ENCODE assay signal across 9 mouse cellular contexts in the genomic region with DNA sequence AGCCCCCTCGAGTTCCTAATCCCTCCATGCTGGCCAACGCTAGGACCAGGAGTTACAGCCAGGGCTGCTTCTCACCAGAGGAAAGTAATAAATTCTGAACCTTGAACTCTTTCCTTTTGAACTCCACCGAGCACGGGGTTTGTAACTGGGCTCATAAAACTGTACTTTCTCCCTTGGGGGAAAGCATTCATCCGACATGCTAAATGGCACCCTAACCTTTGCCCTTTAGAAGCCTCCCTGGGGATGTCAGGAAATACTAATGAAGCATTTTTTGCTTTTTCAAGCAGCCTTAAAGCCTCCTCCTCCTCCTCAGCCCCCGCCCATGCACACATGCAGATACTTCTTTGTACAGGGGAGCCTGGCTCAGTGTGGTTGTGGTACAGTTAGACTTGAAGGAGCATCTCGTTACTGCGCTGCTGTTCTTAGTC.
DNase-seq lines count a peak whose midpoint lies in the region; ATAC-seq and TF ChIP-seq lines count a peak whose summit lies in the region.
"Had no signal": no experiment of that assay in that cellular context is flagged by ENCODE, and none has a peak within 500 bp of the region (broad histone marks: within the 10 kb centered on the region; RNA-seq: fewer than 3 reads in every experiment).

No protein-coding gene starts in this region.

- no peaks in the 10 kb centered on the region for H3K27me3 ChIP-seq in lung, embryonic 14.5 days (ENCODE audit: insufficient read depth, low read length)
- no peaks in the 10 kb centered on the region for H3K27me3 ChIP-seq in stomach, postnatal 0 days (ENCODE audit: control insufficient read depth, insufficient read depth, low read length)
- H3K27me3 ChIP-seq: hindbrain, embryonic 15.5 days had no signal

- TF ChIP-seq POLR2A in embryonic fibroblast, embryonic 13.5 days (IDR thresholded peaks at IDR 0.05; ENCODE audit: low read depth, low read length) = peak; percentile 52; the same call in 1 of the 2 replicates

- H3K4me3 ChIP-seq in lung, embryonic 14.5 days (ENCODE audit: low read depth, low read length) = no peak overlapping the region
- H3K4me3 ChIP-seq in embryonic fibroblast, embryonic 13.5 days (ENCODE audit: insufficient read depth, low read length) = no peak overlapping the region
- no peak overlapping the region for H3K4me3 ChIP-seq in stomach, postnatal 0 days (ENCODE audit: low read depth, low read length)
- H3K4me3 ChIP-seq: hindbrain, embryonic 15.5 days had no signal

- H3K36me3 ChIP-seq in lung, embryonic 14.5 days (ENCODE audit: insufficient read depth) = no peaks in the 10 kb centered on the region
- no peaks in the 10 kb centered on the region for H3K36me3 ChIP-seq in stomach, postnatal 0 days (ENCODE audit: control insufficient read depth, insufficient read depth, low read length)

- no peak for TF ChIP-seq CTCF in lung, embryonic 14.5 days (IDR thresholded peaks at IDR 0.05; ENCODE audit: low read depth)
- no peak for TF ChIP-seq CTCF in embryonic fibroblast, embryonic 13.5 days (IDR thresholded peaks at IDR 0.05; ENCODE audit: borderline replicate concordance, insufficient read depth, low read length)
- TF ChIP-seq CTCF in stomach, postnatal 0 days (IDR thresholded peaks at IDR 0.05; ENCODE audit: low read depth) = no peak

- H3K4me1 ChIP-seq in lung, embryonic 14.5 days (ENCODE audit: insufficient read depth) = peaks cover 11% of the 10 kb centered on the region; the same call in 1 of the 2 replicates
- H3K4me1 ChIP-seq in embryonic fibroblast, embryonic 13.5 days (ENCODE audit: control insufficient read depth, insufficient read depth, low read length) = peaks cover 15% of the 10 kb centered on the region
- H3K4me1 ChIP-seq in stomach, postnatal 0 days (replicated peaks; ENCODE audit: control insufficient read depth, insufficient read depth) = no peaks in the 10 kb centered on the region

- H3K9ac ChIP-seq in lung, embryonic 14.5 days = no peak overlapping the region
- no peak overlapping the region for H3K9ac ChIP-seq in stomach, postnatal 0 days (ENCODE audit: low read length)
- H3K9ac ChIP-seq: hindbrain, embryonic 15.5 days had no signal

- H3K4me2 ChIP-seq in lung, embryonic 14.5 days = no peak overlapping the region
- no peak overlapping the region for H3K4me2 ChIP-seq in stomach, postnatal 0 days (replicated peaks; ENCODE audit: low read depth)
- H3K4me2 ChIP-seq: hindbrain, embryonic 15.5 days had no signal

- H3K27ac ChIP-seq in lung, embryonic 14.5 days (ENCODE audit: low read depth) = peak overlapping the region; percentile 97; the same call in 1 of the 2 replicates
- peak overlapping the region; percentile 100 for H3K27ac ChIP-seq in embryonic fibroblast, embryonic 13.5 days (ENCODE audit: insufficient read depth, low read length)
- peak overlapping the region; percentile 78 for H3K27ac ChIP-seq in stomach, postnatal 0 days (replicated peaks)

- no peak for ATAC-seq in lung, embryonic 14.5 days (ENCODE audit: insufficient read depth)
- no peak for ATAC-seq in stomach, postnatal 0 days (ENCODE audit: low FRiP score, low TSS enrichment)

- TF ChIP-seq EP300 in stomach, postnatal 0 days (optimal IDR thresholded peaks at IDR 0.05) = no peak

- H3K9me3 ChIP-seq in lung, embryonic 14.5 days (ENCODE audit: low read depth, low read length) = no peaks in the 10 kb centered on the region
- no peaks in the 10 kb centered on the region for H3K9me3 ChIP-seq in stomach, postnatal 0 days (ENCODE audit: control insufficient read depth, low read length)
- H3K9me3 ChIP-seq: hindbrain, embryonic 15.5 days had no signal

- DNase-seq in lung, embryonic 14.5 days = no peak
- DNase-seq in lung, postnatal 10 days = no peak
- DNase-seq in kidney, postnatal 36 days = peak; percentile 69 to 82
- DNase-seq in stomach, postnatal 0 days (ENCODE audit: low spot score) = no peak
- no peak for DNase-seq in urinary bladder, postnatal 4 days (ENCODE audit: low spot score in 2 of 2)
- no peak for DNase-seq in lung, postnatal 36 days
- DNase-seq: lung, postnatal 4 days had no signal

- WGBS in lung, embryonic 14.5 days = 59% methylated on average over 8 of the region's 8 CpGs
- 44% methylated on average over 8 of the region's 8 CpGs for WGBS in stomach, postnatal 0 days

Comparison
In these comparisons a context has a peak if more than half of its experiments do, and no peak if none do; other contexts are left out.
1. DNase-seq: peak in kidney, postnatal 36 days (2 of 2); none in lung, embryonic 14.5 days (single experiment), lung, postnatal 10 days (single experiment), stomach, postnatal 0 days (single experiment), urinary bladder, postnatal 4 days (0 of 2) and lung, postnatal 36 days (single experiment).
2. Peak in every context shown above with its lines, with median percentiles within 50 percentile points of each other: H3K27ac ChIP-seq.